Mouse (Mus musculus): ENCODE results near the gene AK157302.
"Not testable (repeated sequence)": the region's sequence is repeated elsewhere in the genome, so short reads cannot be mapped to it uniquely, and the experiment has no call there.

DNA sequence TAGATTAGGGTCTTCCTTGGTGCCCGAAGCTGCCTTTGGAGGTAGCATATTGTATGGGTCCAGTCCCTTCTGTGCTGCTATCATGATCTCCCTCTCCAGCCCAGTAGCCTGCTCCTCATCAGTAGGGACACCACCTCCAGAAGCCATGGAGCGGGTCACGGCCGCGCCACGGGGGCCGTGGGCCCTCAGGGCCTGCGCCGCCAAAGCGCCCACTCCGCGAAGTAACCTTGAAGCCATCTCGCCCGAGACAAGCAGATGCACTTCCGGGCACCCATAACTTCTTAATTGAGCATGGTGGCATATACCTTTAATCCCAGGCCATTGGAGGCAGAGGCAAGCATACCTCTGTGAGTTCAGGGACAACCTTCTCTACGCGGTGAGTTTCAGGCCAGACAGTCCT lies 6.2 kb downstream of the AK157302 start, which contains the start of gene Gm11273:
- TF ChIP-seq EP300, CTCF (IDR thresholded peaks at IDR 0.05; ENCODE audit: low read depth): not testable (repeated sequence)
